Mouse (Mus musculus): ENCODE measurements around the gene Tbr1. TPM values are rescaled to one million over a fixed set of nuclear protein-coding genes. Genes with fewer than 3 reads are reported as not detected.

The Tbr1 gene
- polyA plus RNA-seq (2015; fragmentation: Nextera tagmentation; extraction: Ambion mirVana) = 0.04 TPM in 1 of 2 replicates, not detected in the other

GRCm38 (mm10) chr2:61802656-61803251, at the start of gene Tbr1:
TSS of gene Tbr1 (plus strand) at chr2:61802930.
- H3K36me3 ChIP-seq (ENCODE audit: insufficient read depth, low read length) = 0 out of 2 replicates have a peak, but pooled peaks cover 3% of the 10 kb centered on the region
- 10% methylated on average over 11 of the region's 11 CpGs for WGBS
- no peaks in the 10 kb centered on the region for H3K4me1 ChIP-seq (replicated peaks; ENCODE audit: insufficient read depth, low read length)
- no peak for TF ChIP-seq CTCF (IDR thresholded peaks at IDR 0.05; ENCODE audit: low read depth)
- ATAC-seq (replicated peaks; ENCODE audit: low FRiP score, low read depth) (no peak; the same call in 1 of the 2 replicates), DNase-seq (ENCODE audit: low spot score) (no peak)
- no peak within 1 kb of the TSS for H3K27ac ChIP-seq
- H3K4me3 ChIP-seq (replicated peaks; ENCODE audit: low read depth, low read length) = no peak within 1 kb of the TSS
- peaks cover 47% of the 10 kb centered on the region for H3K27me3 ChIP-seq (ENCODE audit: insufficient read depth, low read length)
- no peaks in the 10 kb centered on the region for H3K9me3 ChIP-seq (replicated peaks; ENCODE audit: low read length)
- H3K9ac ChIP-seq (ENCODE audit: low read depth, low read length) = no peak within 1 kb of the TSS
- H3K4me2 ChIP-seq (ENCODE audit: low read length) = no peak within 1 kb of the TSS

GRCm38 (mm10) chr2:61754989-61755388, 47.7 kb upstream of the Tbr1 start:
- no peak for TF ChIP-seq CTCF (IDR thresholded peaks at IDR 0.05; ENCODE audit: low read depth)
- no peaks in the 10 kb centered on the region for H3K9me3 ChIP-seq (replicated peaks; ENCODE audit: low read length)
- H3K4me3 ChIP-seq (replicated peaks; ENCODE audit: low read depth, low read length) = no peak overlapping the region
- no peaks in the 10 kb centered on the region for H3K4me1 ChIP-seq (replicated peaks; ENCODE audit: insufficient read depth, low read length)
- ATAC-seq (replicated peaks; ENCODE audit: low FRiP score, low read depth) (no peak), DNase-seq (ENCODE audit: low spot score) (no peak)
- H3K4me2 ChIP-seq (ENCODE audit: low read length) = no peak overlapping the region
- H3K36me3 ChIP-seq (ENCODE audit: insufficient read depth, low read length) = no peaks in the 10 kb centered on the region
- H3K9ac ChIP-seq (ENCODE audit: low read depth, low read length) = no peak overlapping the region
- H3K27me3 ChIP-seq (ENCODE audit: insufficient read depth, low read length) = no peaks in the 10 kb centered on the region
- H3K27ac ChIP-seq = no peak overlapping the region

- H3K4me3 ChIP-seq (replicated peaks; ENCODE audit: low read depth, low read length) = no peak overlapping the region
- H3K9ac ChIP-seq (ENCODE audit: low read depth, low read length) = no peak overlapping the region
- no peak for DNase-seq (ENCODE audit: low spot score)
- H3K27ac ChIP-seq = no peak overlapping the region
- TF ChIP-seq CTCF (IDR thresholded peaks at IDR 0.05; ENCODE audit: low read depth) = no peak
- WGBS = 76% methylated on average over 5 of the region's 5 CpGs
- H3K36me3 ChIP-seq (ENCODE audit: insufficient read depth, low read length) = no peaks in the 10 kb centered on the region
- ATAC-seq (replicated peaks; ENCODE audit: low FRiP score, low read depth) = no peak
- H3K27me3 ChIP-seq (ENCODE audit: insufficient read depth, low read length) = no peaks in the 10 kb centered on the region
- H3K4me1 ChIP-seq (replicated peaks; ENCODE audit: insufficient read depth, low read length) = no peaks in the 10 kb centered on the region
- H3K9me3 ChIP-seq (replicated peaks; ENCODE audit: low read length) = no peaks in the 10 kb centered on the region
- no peak overlapping the region for H3K4me2 ChIP-seq (ENCODE audit: low read length)
Measured at GRCm38 (mm10) chr2:61759234-61759855, 43.4 kb upstream of the Tbr1 start.

- no peaks in the 10 kb centered on the region for H3K36me3 ChIP-seq (ENCODE audit: insufficient read depth, low read length)
- H3K4me3 ChIP-seq (replicated peaks; ENCODE audit: low read depth, low read length) = no peak overlapping the region
- WGBS = 88% methylated on average over 3 of the region's 3 CpGs
- no peak for DNase-seq (ENCODE audit: low spot score)
- H3K9ac ChIP-seq (ENCODE audit: low read depth, low read length) = no peak overlapping the region
- H3K27ac ChIP-seq = no peak overlapping the region
- no peak overlapping the region for H3K4me2 ChIP-seq (ENCODE audit: low read length)
- no peaks in the 10 kb centered on the region for H3K4me1 ChIP-seq (replicated peaks; ENCODE audit: insufficient read depth, low read length)
- ATAC-seq (replicated peaks; ENCODE audit: low FRiP score, low read depth) = no peak
- H3K9me3 ChIP-seq (replicated peaks; ENCODE audit: low read length) = no peaks in the 10 kb centered on the region
- no peaks in the 10 kb centered on the region for H3K27me3 ChIP-seq (ENCODE audit: insufficient read depth, low read length)
- TF ChIP-seq CTCF (IDR thresholded peaks at IDR 0.05; ENCODE audit: low read depth) = no peak
Measured at GRCm38 (mm10) chr2:61760044-61760443, 42.7 kb upstream of the Tbr1 start.

- no peak overlapping the region for H3K9ac ChIP-seq (ENCODE audit: low read depth, low read length)
- WGBS = 69% methylated on average over 6 of the region's 6 CpGs
- no peaks in the 10 kb centered on the region for H3K27me3 ChIP-seq (ENCODE audit: insufficient read depth, low read length)
- no peaks in the 10 kb centered on the region for H3K4me1 ChIP-seq (replicated peaks; ENCODE audit: insufficient read depth, low read length)
- DNase-seq (ENCODE audit: low spot score) (no peak), ATAC-seq (replicated peaks; ENCODE audit: low FRiP score, low read depth) (no peak)
- no peak for TF ChIP-seq CTCF (IDR thresholded peaks at IDR 0.05; ENCODE audit: low read depth)
- H3K4me3 ChIP-seq (replicated peaks; ENCODE audit: low read depth, low read length) = no peak overlapping the region
- H3K9me3 ChIP-seq (replicated peaks; ENCODE audit: low read length) = no peaks in the 10 kb centered on the region
- H3K36me3 ChIP-seq (ENCODE audit: insufficient read depth, low read length) = no peaks in the 10 kb centered on the region
- H3K27ac ChIP-seq = no peak overlapping the region
- no peak overlapping the region for H3K4me2 ChIP-seq (ENCODE audit: low read length)
Measured at GRCm38 (mm10) chr2:61764470-61765105, 38.1 kb upstream of the Tbr1 start.

- Histone ChIP-seq H3K9me3 (replicated peaks; ENCODE audit: low read length) (no peaks in the 10 kb centered on the region), H3K4me2 (ENCODE audit: low read length) (no peak overlapping the region), H3K27ac (no peak overlapping the region), H3K4me1 (replicated peaks; ENCODE audit: insufficient read depth, low read length) (no peaks in the 10 kb centered on the region), H3K4me3 (replicated peaks; ENCODE audit: low read depth, low read length) (no peak overlapping the region), H3K36me3 (ENCODE audit: insufficient read depth, low read length) (no peaks in the 10 kb centered on the region), H3K27me3 (ENCODE audit: insufficient read depth, low read length) (no peaks in the 10 kb centered on the region), H3K9ac (ENCODE audit: low read depth, low read length) (no peak overlapping the region)
- ATAC-seq (replicated peaks; ENCODE audit: low FRiP score, low read depth) (no peak), DNase-seq (ENCODE audit: low spot score) (no peak)
- 85% methylated on average over 4 of the region's 4 CpGs for WGBS
- no peak for TF ChIP-seq CTCF (IDR thresholded peaks at IDR 0.05; ENCODE audit: low read depth)
Measured at GRCm38 (mm10) chr2:61765526-61765925, 37.2 kb upstream of the Tbr1 start.

Data from kidney, postnatal 0 days (tissue).